Comparison of ENCODE assay signal across 7 mouse cellular contexts in genomic region chr17:32349851-32350381, GRCm38 (mm10). TPM values are rescaled to one million over a fixed set of nuclear protein-coding genes. Genes with fewer than 3 reads are reported as not detected.
DNase-seq lines count a peak whose midpoint lies in the region; ATAC-seq and TF ChIP-seq lines count a peak whose summit lies in the region.

No protein-coding gene starts in this region.

- 1% methylated on average over 24 of the region's 24 CpGs for WGBS in lung, embryonic 16.5 days
- WGBS in embryonic facial prominence, embryonic 12.5 days = under 1% methylated on average over 24 of the region's 24 CpGs
- under 1% methylated on average over 24 of the region's 24 CpGs for WGBS in hindbrain, postnatal 0 days
- WGBS in midbrain, embryonic 16.5 days = under 1% methylated on average over 24 of the region's 24 CpGs

- H3K27ac ChIP-seq in lung, embryonic 16.5 days (ENCODE audit: low read length) = peak overlapping the region; percentile 83
- H3K27ac ChIP-seq in embryonic facial prominence, embryonic 12.5 days = peak overlapping the region; percentile 66
- H3K27ac ChIP-seq in hindbrain, postnatal 0 days = peak overlapping the region; percentile 95
- peak overlapping the region; percentile 89 for H3K27ac ChIP-seq in midbrain, embryonic 16.5 days (ENCODE audit: low read length)

- 0 out of 2 replicates have a peak, but pooled peaks have one; percentile 4 for TF ChIP-seq CTCF in hindbrain, postnatal 0 days (IDR thresholded peaks at IDR 0.05; ENCODE audit: low read depth)

- peak overlapping the region; percentile 97 for H3K4me3 ChIP-seq in lung, embryonic 16.5 days (ENCODE audit: low read length)
- H3K4me3 ChIP-seq in embryonic facial prominence, embryonic 12.5 days = peak overlapping the region; percentile 87
- H3K4me3 ChIP-seq in hindbrain, postnatal 0 days (ENCODE audit: low read length) = peak overlapping the region; percentile 84
- peak overlapping the region; percentile 64 for H3K4me3 ChIP-seq in midbrain, embryonic 16.5 days (ENCODE audit: low read depth, low read length)

- peaks cover 2% of the 10 kb centered on the region; the same call in 1 of the 2 replicates for H3K36me3 ChIP-seq in lung, embryonic 16.5 days (ENCODE audit: control insufficient read depth, insufficient read depth, low read length)
- peaks cover 18% of the 10 kb centered on the region for H3K36me3 ChIP-seq in embryonic facial prominence, embryonic 12.5 days
- H3K36me3 ChIP-seq in hindbrain, postnatal 0 days (ENCODE audit: insufficient read depth, low read length) = peaks cover 10% of the 10 kb centered on the region
- peaks cover 6% of the 10 kb centered on the region; the same call in 1 of the 2 replicates for H3K36me3 ChIP-seq in midbrain, embryonic 16.5 days (ENCODE audit: control insufficient read depth, insufficient read depth, low read length)

- ATAC-seq in lung, embryonic 16.5 days (ENCODE audit: low read depth) = peak; percentile 7; the same call in 1 of the 2 replicates
- ATAC-seq in embryonic facial prominence, embryonic 12.5 days (ENCODE audit: insufficient number of reproducible peaks, insufficient read depth, low FRiP score, low TSS enrichment) = no peak
- ATAC-seq in hindbrain, postnatal 0 days = no peak; the same call in none of the 2 replicates
- ATAC-seq in midbrain, embryonic 16.5 days = peak; percentile 38

- H3K4me1 ChIP-seq in lung, embryonic 16.5 days (replicated peaks; ENCODE audit: control insufficient read depth, insufficient read depth, low read length) = peaks cover 16% of the 10 kb centered on the region
- H3K4me1 ChIP-seq in embryonic facial prominence, embryonic 12.5 days = peaks cover 11% of the 10 kb centered on the region
- H3K4me1 ChIP-seq in hindbrain, postnatal 0 days (ENCODE audit: insufficient read depth, low read length) = 0 out of 2 replicates have a peak, but pooled peaks cover 6% of the 10 kb centered on the region
- H3K4me1 ChIP-seq in midbrain, embryonic 16.5 days (ENCODE audit: control insufficient read depth, insufficient read depth, low read length) = peaks cover 20% of the 10 kb centered on the region

- no peaks in the 10 kb centered on the region for H3K27me3 ChIP-seq in lung, embryonic 16.5 days (ENCODE audit: control insufficient read depth, insufficient read depth, low read depth, low read length)
- H3K27me3 ChIP-seq in embryonic facial prominence, embryonic 12.5 days = no peaks in the 10 kb centered on the region
- no peaks in the 10 kb centered on the region for H3K27me3 ChIP-seq in hindbrain, postnatal 0 days (ENCODE audit: insufficient read depth, low read length)
- H3K27me3 ChIP-seq in midbrain, embryonic 16.5 days (ENCODE audit: control insufficient read depth, insufficient read depth, low read depth, low read length) = no peaks in the 10 kb centered on the region

- H3K9ac ChIP-seq in lung, embryonic 16.5 days (ENCODE audit: low read length) = peak overlapping the region; percentile 87
- peak overlapping the region; percentile 72 for H3K9ac ChIP-seq in embryonic facial prominence, embryonic 12.5 days
- peak overlapping the region; percentile 93 for H3K9ac ChIP-seq in hindbrain, postnatal 0 days (replicated peaks; ENCODE audit: low read length)
- H3K9ac ChIP-seq in midbrain, embryonic 16.5 days (ENCODE audit: low read depth, low read length) = peak overlapping the region; percentile 79

- peak overlapping the region; percentile 88 for H3K4me2 ChIP-seq in lung, embryonic 16.5 days (ENCODE audit: low read depth, low read length)
- peak overlapping the region; percentile 71 for H3K4me2 ChIP-seq in embryonic facial prominence, embryonic 12.5 days (replicated peaks)
- H3K4me2 ChIP-seq in hindbrain, postnatal 0 days (ENCODE audit: low read depth, low read length) = peak overlapping the region; percentile 93
- H3K4me2 ChIP-seq in midbrain, embryonic 16.5 days (ENCODE audit: low read length) = peak overlapping the region; percentile 74

- no peaks in the 10 kb centered on the region for H3K9me3 ChIP-seq in lung, embryonic 16.5 days (ENCODE audit: control insufficient read depth, low read length)
- H3K9me3 ChIP-seq in embryonic facial prominence, embryonic 12.5 days = no peaks in the 10 kb centered on the region
- H3K9me3 ChIP-seq in hindbrain, postnatal 0 days (ENCODE audit: low read length) = no peaks in the 10 kb centered on the region
- H3K9me3 ChIP-seq in midbrain, embryonic 16.5 days (replicated peaks; ENCODE audit: control insufficient read depth, low read length, poor library complexity, severe bottlenecking) = no peaks in the 10 kb centered on the region

- no peak for DNase-seq in lung, postnatal 14 days
- DNase-seq in hindbrain, postnatal 0 days (ENCODE audit: low spot score) = peak; percentile 56
- DNase-seq in embryo, embryonic 10 days (ENCODE audit: low spot score) = no peak
- DNase-seq in MN1 (ENCODE audit: low spot score) = no peak

RNA-seq across cellular contexts. Expression of gene Akap8l, which starts 0.5 kb away (rescaled TPM):
- 101 and 108 TPM in 2 replicates for polyA plus RNA-seq in lung, embryonic 16.5 days (2015; fragmentation: Nextera tagmentation; extraction: Ambion mirVana)
- polyA plus RNA-seq in embryonic facial prominence, embryonic 12.5 days (2016; fragmentation: Nextera tagmentation; extraction: Ambion mirVana) = 107 and 118 TPM in 2 replicates
- 73.6 and 76.3 TPM in 2 replicates for total RNA-seq in hindbrain, postnatal 0 days (2014; rRNA removed)
- polyA plus RNA-seq in hindbrain, postnatal 0 days (2015; fragmentation: Nextera tagmentation; extraction: Ambion mirVana) = 95.7 and 103 TPM in 2 replicates
- 160 and 166 TPM in 2 replicates for polyA plus RNA-seq in midbrain, embryonic 16.5 days (2015; fragmentation: Nextera tagmentation; extraction: Ambion mirVana)

RNA-seq across cellular contexts. Expression of gene Akap8, which starts 28.9 kb away (rescaled TPM):
- polyA plus RNA-seq in lung, embryonic 16.5 days (2015; fragmentation: Nextera tagmentation; extraction: Ambion mirVana) = 92.9 and 100 TPM in 2 replicates
- 145 and 148 TPM in 2 replicates for polyA plus RNA-seq in embryonic facial prominence, embryonic 12.5 days (2016; fragmentation: Nextera tagmentation; extraction: Ambion mirVana)
- total RNA-seq in hindbrain, postnatal 0 days (2014; rRNA removed) = 94.4 and 108 TPM in 2 replicates
- polyA plus RNA-seq in hindbrain, postnatal 0 days (2015; fragmentation: Nextera tagmentation; extraction: Ambion mirVana) = 66.4 and 75.2 TPM in 2 replicates
- polyA plus RNA-seq in midbrain, embryonic 16.5 days (2015; fragmentation: Nextera tagmentation; extraction: Ambion mirVana) = 101 and 109 TPM in 2 replicates

RNA-seq across cellular contexts. Expression of gene Wiz, which starts 39.3 kb away (rescaled TPM):
- 22.6 and 27.0 TPM in 2 replicates for polyA plus RNA-seq in lung, embryonic 16.5 days (2015; fragmentation: Nextera tagmentation; extraction: Ambion mirVana)
- polyA plus RNA-seq in embryonic facial prominence, embryonic 12.5 days (2016; fragmentation: Nextera tagmentation; extraction: Ambion mirVana) = 34.0 and 36.5 TPM in 2 replicates
- total RNA-seq in hindbrain, postnatal 0 days (2014; rRNA removed) = 50.4 and 56.8 TPM in 2 replicates
- 24.2 and 28.4 TPM in 2 replicates for polyA plus RNA-seq in hindbrain, postnatal 0 days (2015; fragmentation: Nextera tagmentation; extraction: Ambion mirVana)
- 41.3 and 41.4 TPM in 2 replicates for polyA plus RNA-seq in midbrain, embryonic 16.5 days (2015; fragmentation: Nextera tagmentation; extraction: Ambion mirVana)

RNA-seq across cellular contexts. Expression of gene Rasal3, which starts 53.5 kb away (rescaled TPM):
- polyA plus RNA-seq in lung, embryonic 16.5 days (2015; fragmentation: Nextera tagmentation; extraction: Ambion mirVana) = 1.7 and 4.0 TPM in 2 replicates
- 0.69 and 0.74 TPM in 2 replicates for polyA plus RNA-seq in embryonic facial prominence, embryonic 12.5 days (2016; fragmentation: Nextera tagmentation; extraction: Ambion mirVana)
- total RNA-seq in hindbrain, postnatal 0 days (2014; rRNA removed) = 1.2 and 2.8 TPM in 2 replicates
- 0.61 and 1.2 TPM in 2 replicates for polyA plus RNA-seq in hindbrain, postnatal 0 days (2015; fragmentation: Nextera tagmentation; extraction: Ambion mirVana)
- polyA plus RNA-seq in midbrain, embryonic 16.5 days (2015; fragmentation: Nextera tagmentation; extraction: Ambion mirVana) = 0.55 and 1.0 TPM in 2 replicates

Comparison
In these comparisons a context has a peak if more than half of its experiments do, and no peak if none do; other contexts are left out.
1. ATAC-seq: peak in lung, embryonic 16.5 days (single experiment) and midbrain, embryonic 16.5 days (single experiment); none in embryonic facial prominence, embryonic 12.5 days (single experiment) and hindbrain, postnatal 0 days (single experiment).
2. Peak in every context shown above with its lines, with median percentiles within 50 percentile points of each other: H3K27ac ChIP-seq, H3K4me2 ChIP-seq, H3K4me3 ChIP-seq and H3K9ac ChIP-seq.